Mouse (Mus musculus): ENCODE data around the gene Lasp1. TPM values are rescaled to one million over a fixed set of nuclear protein-coding genes. Genes with fewer than 3 reads are reported as not detected.

The Lasp1 gene
- polyA plus RNA-seq, 1 experiment from 2014 or later, result 95.3 TPM

GRCm38 (mm10) chr11:97799146-97799993 lies 570 bp downstream of the Lasp1 start:
- WGBS, result under 1% methylated on average over 70 of the region's 71 CpGs
- ATAC-seq, result peak; percentile 83
- peak overlapping the region; percentile 98 for H3K9ac ChIP-seq
- no peaks in the 10 kb centered on the region for H3K9me3 ChIP-seq (replicated peaks)
- peak overlapping the region; percentile 94 for H3K4me3 ChIP-seq
- peaks cover 32% of the 10 kb centered on the region for H3K4me1 ChIP-seq
- H3K27ac ChIP-seq, result peak overlapping the region; percentile 97
- no peaks in the 10 kb centered on the region for H3K27me3 ChIP-seq
- H3K4me2 ChIP-seq, result peak overlapping the region; percentile 66
- H3K36me3 ChIP-seq (ENCODE audit: poor library complexity, severe bottlenecking), result no peaks in the 10 kb centered on the region

- Histone ChIP-seq H3K27me3 (no peaks in the 10 kb centered on the region), H3K9ac (peak overlapping the region; percentile 98), H3K4me2 (peak overlapping the region; percentile 66), H3K27ac (peak overlapping the region; percentile 97), H3K36me3 (ENCODE audit: poor library complexity, severe bottlenecking) (no peaks in the 10 kb centered on the region), H3K4me1 (peaks cover 40% of the 10 kb centered on the region), H3K4me3 (peak overlapping the region; percentile 94), H3K9me3 (replicated peaks) (no peaks in the 10 kb centered on the region)
- peak; percentile 58 for ATAC-seq
- WGBS, result 0% methylated on average over 27 of the region's 43 CpGs
These were observed 1.3 kb downstream of the Lasp1 start for GRCm38 (mm10) chr11:97799994-97800690.

- Histone ChIP-seq H3K27ac (peak overlapping the region; percentile 97), H3K9ac (peak overlapping the region; percentile 98), H3K4me2 (peak overlapping the region; percentile 66), H3K9me3 (replicated peaks) (no peaks in the 10 kb centered on the region), H3K4me1 (peaks cover 47% of the 10 kb centered on the region), H3K36me3 (ENCODE audit: poor library complexity, severe bottlenecking) (no peaks in the 10 kb centered on the region), H3K4me3 (peak overlapping the region; percentile 94), H3K27me3 (no peaks in the 10 kb centered on the region)
- no peak for ATAC-seq
- WGBS, result 5% methylated on average over 17 of the region's 17 CpGs
These were observed 2.0 kb downstream of the Lasp1 start for GRCm38 (mm10) chr11:97800691-97801408.

GRCm38 (mm10) chr11:97801409-97802193 lies 2.8 kb downstream of the Lasp1 start:
- Histone ChIP-seq H3K4me1 (peaks cover 54% of the 10 kb centered on the region), H3K36me3 (ENCODE audit: poor library complexity, severe bottlenecking) (no peaks in the 10 kb centered on the region), H3K9me3 (replicated peaks) (no peaks in the 10 kb centered on the region), H3K4me3 (peak overlapping the region; percentile 94), H3K4me2 (peak overlapping the region; percentile 66), H3K9ac (peak overlapping the region; percentile 98), H3K27ac (peak overlapping the region; percentile 97), H3K27me3 (no peaks in the 10 kb centered on the region)
- WGBS, result 33% methylated on average over 8 of the region's 8 CpGs
- no peak for ATAC-seq

GRCm38 (mm10) chr11:97802194-97802470 lies 3.3 kb downstream of the Lasp1 start:
- H3K9ac ChIP-seq, result no peak overlapping the region
- ATAC-seq, result no peak
- WGBS, result 47% methylated on average over 1 of the region's 1 CpGs
- H3K9me3 ChIP-seq (replicated peaks), result no peaks in the 10 kb centered on the region
- H3K27ac ChIP-seq, result no peak overlapping the region
- peaks cover 60% of the 10 kb centered on the region for H3K4me1 ChIP-seq
- peaks cover 5% of the 10 kb centered on the region for H3K36me3 ChIP-seq (ENCODE audit: poor library complexity, severe bottlenecking)
- peak overlapping the region; percentile 66 for H3K4me2 ChIP-seq
- H3K4me3 ChIP-seq, result peak overlapping the region; percentile 94; the same call in 1 of the 2 replicates
- H3K27me3 ChIP-seq, result no peaks in the 10 kb centered on the region

GRCm38 (mm10) chr11:97802495-97802894 lies 3.7 kb downstream of the Lasp1 start:
- Histone ChIP-seq H3K9ac (no peak overlapping the region), H3K4me1 (peaks cover 63% of the 10 kb centered on the region), H3K36me3 (ENCODE audit: poor library complexity, severe bottlenecking) (peaks cover 9% of the 10 kb centered on the region), H3K27ac (no peak overlapping the region), H3K4me2 (peak overlapping the region; percentile 66; the same call in 1 of the 2 replicates), H3K27me3 (no peaks in the 10 kb centered on the region), H3K4me3 (no peak overlapping the region), H3K9me3 (replicated peaks) (no peaks in the 10 kb centered on the region)
- ATAC-seq, result no peak
- 28% methylated on average over 6 of the region's 6 CpGs for WGBS

GRCm38 (mm10) chr11:97803847-97804246 lies 5.0 kb downstream of the Lasp1 start:
- Histone ChIP-seq H3K27ac (no peak overlapping the region), H3K9me3 (replicated peaks) (no peaks in the 10 kb centered on the region), H3K27me3 (no peaks in the 10 kb centered on the region), H3K4me1 (peaks cover 72% of the 10 kb centered on the region), H3K4me2 (no peak overlapping the region), H3K4me3 (no peak overlapping the region), H3K36me3 (ENCODE audit: poor library complexity, severe bottlenecking) (peaks cover 22% of the 10 kb centered on the region), H3K9ac (no peak overlapping the region)
- WGBS, result 92% methylated on average over 5 of the region's 5 CpGs
- no peak for ATAC-seq

GRCm38 (mm10) chr11:97804841-97805661 lies 6.3 kb downstream of the Lasp1 start:
- Histone ChIP-seq H3K27me3 (no peaks in the 10 kb centered on the region), H3K4me3 (0 out of 2 replicates have a peak overlapping the region, but pooled peaks have one; percentile 2), H3K9ac (peak overlapping the region; percentile 43), H3K9me3 (replicated peaks) (no peaks in the 10 kb centered on the region), H3K4me1 (peaks cover 84% of the 10 kb centered on the region), H3K36me3 (ENCODE audit: poor library complexity, severe bottlenecking) (peaks cover 33% of the 10 kb centered on the region), H3K27ac (peak overlapping the region; percentile 71), H3K4me2 (peak overlapping the region; percentile 50)
- 19% methylated on average over 9 of the region's 9 CpGs for WGBS
- peak; percentile 37 for ATAC-seq

- peaks cover 33% of the 10 kb centered on the region for H3K36me3 ChIP-seq (ENCODE audit: poor library complexity, severe bottlenecking)
- no peak overlapping the region; the same call in 1 of the 2 replicates for H3K4me3 ChIP-seq
- no peaks in the 10 kb centered on the region for H3K27me3 ChIP-seq
- 44% methylated on average over 15 of the region's 15 CpGs for WGBS
- H3K4me1 ChIP-seq, result peaks cover 89% of the 10 kb centered on the region
- ATAC-seq, result peak; percentile 68
- H3K9me3 ChIP-seq (replicated peaks), result no peaks in the 10 kb centered on the region
- H3K27ac ChIP-seq, result peak overlapping the region; percentile 71
- peak overlapping the region; percentile 50 for H3K4me2 ChIP-seq
- H3K9ac ChIP-seq, result peak overlapping the region; percentile 43
These were observed 7.1 kb downstream of the Lasp1 start for GRCm38 (mm10) chr11:97805662-97806612.

GRCm38 (mm10) chr11:97806613-97806964 lies 7.8 kb downstream of the Lasp1 start:
- H3K9ac ChIP-seq, result no peak overlapping the region
- no peaks in the 10 kb centered on the region for H3K9me3 ChIP-seq (replicated peaks)
- H3K4me2 ChIP-seq, result peak overlapping the region; percentile 50
- WGBS, result 74% methylated on average over 7 of the region's 7 CpGs
- no peak for ATAC-seq
- H3K27ac ChIP-seq, result peak overlapping the region; percentile 71
- peaks cover 89% of the 10 kb centered on the region for H3K4me1 ChIP-seq
- peaks cover 33% of the 10 kb centered on the region for H3K36me3 ChIP-seq (ENCODE audit: poor library complexity, severe bottlenecking)
- H3K27me3 ChIP-seq, result no peaks in the 10 kb centered on the region
- H3K4me3 ChIP-seq, result no peak overlapping the region
